Mouse (Mus musculus): ENCODE results near the gene Ylpm1. TPM values are rescaled to one million over a fixed set of nuclear protein-coding genes. Genes with fewer than 3 reads are reported as not detected.

Gene Ylpm1
- total RNA-seq, 2 experiments from 2014 or later, result 120 to 131 TPM

- no peak for DNase-seq (ENCODE audit: low spot score in 2 of 2)
Measured at GRCm38 (mm10) chr12:85109426-85109825, 113.3 kb downstream of the Ylpm1 start.

- no peak for DNase-seq (ENCODE audit: low spot score in 2 of 2)
Measured at GRCm38 (mm10) chr12:85110011-85110697, 114.0 kb downstream of the Ylpm1 start.

GRCm38 (mm10) chr12:85110698-85111592 is 114.8 kb downstream of the Ylpm1 start, which contains the start of the genes Prox2 and Dlst:
Gene Prox2, minus strand, starts transcription at chr12:85110759.
Gene Dlst, plus strand, starts transcription at chr12:85110833.
- peak; percentile 90 to 91 for DNase-seq (ENCODE audit: low spot score in 2 of 2)

GRCm38 (mm10) chr12:85112550-85113251 is 116.6 kb downstream of the Ylpm1 start:
- no peak for DNase-seq (ENCODE audit: low spot score in 2 of 2)

- no peak for DNase-seq (ENCODE audit: low spot score in 2 of 2)
Measured at GRCm38 (mm10) chr12:85113337-85113736, 117.2 kb downstream of the Ylpm1 start.

GRCm38 (mm10) chr12:85113917-85114316 is 117.8 kb downstream of the Ylpm1 start:
- no peak for DNase-seq (ENCODE audit: low spot score in 2 of 2)

GRCm38 (mm10) chr12:85115678-85116077 is 119.6 kb downstream of the Ylpm1 start:
- DNase-seq (ENCODE audit: low spot score in 2 of 2), result no peak

Other genes starting within 250 kb of the Ylpm1 start
- gene Npc2, start 223.2 kb upstream of the Ylpm1 start, total RNA-seq (2021), result 10 to 100 TPM; 36.7 to 38.0 TPM
- gene Isca2, start 223.1 kb upstream of the Ylpm1 start, total RNA-seq (2021), result 10 to 100 TPM; 53.6 to 62.5 TPM
- 1 to 10 TPM; 1.3 TPM for gene Ltbp2, start 119.8 kb upstream of the Ylpm1 start, total RNA-seq (2021)
- 10 to 100 TPM; 33.8 to 34.9 TPM for gene Fcf1, start 25.4 kb upstream of the Ylpm1 start, total RNA-seq (2021)
- gene Arel1, start 25.4 kb upstream of the Ylpm1 start, total RNA-seq (2021), result 10 to 100 TPM; 79.5 to 91.8 TPM
- 1 to 10 TPM; 1.1 to 1.4 TPM for gene Prox2, start 114.4 kb downstream of the Ylpm1 start, total RNA-seq (2021)
- 100 to 1,000 TPM; 162 to 167 TPM for gene Dlst, start 114.5 kb downstream of the Ylpm1 start, total RNA-seq (2021)
- 10 to 100 TPM; 41.5 to 48.4 TPM for gene Rps6kl1, start 154.9 kb downstream of the Ylpm1 start, total RNA-seq (2021)
- 1 to 10 TPM; 5.1 to 6.0 TPM for gene Pgf, start 181.5 kb downstream of the Ylpm1 start, total RNA-seq (2021)
- 10 to 100 TPM; 57.4 to 85.0 TPM for gene Eif2b2, start 223.2 kb downstream of the Ylpm1 start, total RNA-seq (2021)